Mouse (Mus musculus) brown adipose tissue, adult 24 weeks (tissue): ENCODE measurements at regions not wholly inside any gene's neighbourhood (a gene's known extent, or its start where the extent isn't known, plus 50 kb on each side); places are given as distances from the start of the nearest gene placed in this dataset.
A peak's percentile ranks its signal among the peaks of the same experiment; 100 is the strongest.

Experiments
- H3K27ac ChIP-seq: fragments of 200-500 bp; replicated peaks from 2 replicates; pipeline ENCODE4 v1.5.1; 2012; ENCODE audit warnings: low read depth, mild to moderate bottlenecking, low read length
- H3K4me1 ChIP-seq: fragments of 200-500 bp; 2 replicates; pipeline ENCODE4 v1.6.1; 2012; ENCODE audit warnings: low read length, mixed read lengths; ENCODE audit not compliant: control insufficient read depth, insufficient read depth, insufficient read length
- H3K4me3 ChIP-seq: fragments of 200-500 bp; 2 replicates; pipeline ENCODE4 v1.5.1; 2012; ENCODE audit warnings: low read depth, mild to moderate bottlenecking, low read length, moderate library complexity; ENCODE audit not compliant: insufficient read depth

- H3K27ac ChIP-seq: no peak overlapping the region
- no peaks in the 10 kb centered on the region for H3K4me1 ChIP-seq
- no peak overlapping the region for H3K4me3 ChIP-seq
Measured at GRCm38 (mm10) chr13:53055697-53056096, 74.8 kb upstream of the Nfil3 start.

- Histone ChIP-seq H3K27ac (no peak overlapping the region), H3K4me1 (no peaks in the 10 kb centered on the region), H3K4me3 (no peak overlapping the region)
Measured at GRCm38 (mm10) chr13:53053211-53053610, 72.3 kb upstream of the Nfil3 start.

GRCm38 (mm10) chr13:53052806-53053205, 71.9 kb upstream of the Nfil3 start:
- H3K27ac ChIP-seq: no peak overlapping the region
- no peaks in the 10 kb centered on the region for H3K4me1 ChIP-seq
- H3K4me3 ChIP-seq: no peak overlapping the region

- H3K4me1 ChIP-seq: no peaks in the 10 kb centered on the region
Measured at GRCm38 (mm10) chr13:53052188-53052587, 71.3 kb upstream of the Nfil3 start.

GRCm38 (mm10) chr13:53051386-53051785, 70.5 kb upstream of the Nfil3 start:
- H3K4me1 ChIP-seq: no peaks in the 10 kb centered on the region
- no peak overlapping the region for H3K27ac ChIP-seq
- H3K4me3 ChIP-seq: no peak overlapping the region

More at GRCm38 (mm10) chr13:53052188-53052587, 71.3 kb upstream of the Nfil3 start:
- Histone ChIP-seq H3K4me3 (no peak overlapping the region), H3K27ac (no peak overlapping the region)

- no peak overlapping the region for H3K4me3 ChIP-seq
- no peak overlapping the region for H3K27ac ChIP-seq
Measured at GRCm38 (mm10) chr13:53049176-53049575, 68.3 kb upstream of the Nfil3 start.

GRCm38 (mm10) chr13:53033189-53033943, 52.5 kb upstream of the Nfil3 start:
- Histone ChIP-seq H3K4me3 (peak overlapping the region; percentile 16; the same call in 1 of the 2 replicates), H3K27ac (peak overlapping the region; percentile 84), H3K4me1 (no peaks in the 10 kb centered on the region)

More at GRCm38 (mm10) chr13:53049176-53049575, 68.3 kb upstream of the Nfil3 start:
- no peaks in the 10 kb centered on the region for H3K4me1 ChIP-seq
